Mouse (Mus musculus) gonadal fat pad, adult 2 months (tissue): ENCODE results near the gene Pde4a. TPM values are rescaled to one million over a fixed set of nuclear protein-coding genes. Genes with fewer than 3 reads are reported as not detected.

ENCODE experiments used
- DNase-seq: peaks from one replicate; pipeline ENCODE4 v3.0.0-alpha.2; 2012; ENCODE audit warnings: low read depth
- polyA plus RNA-seq: library from polyadenylated mRNA; depleted of rRNA; stranded (reverse); fragments of >200 nt; gene quantifications from 2 replicates; pipeline ENCODE4 v1.2.3, GENCODE M21; 2012; rRNA removed

Gene Pde4a
- 16.6 and 24.5 TPM in 2 replicates for polyA plus RNA-seq

DNA sequence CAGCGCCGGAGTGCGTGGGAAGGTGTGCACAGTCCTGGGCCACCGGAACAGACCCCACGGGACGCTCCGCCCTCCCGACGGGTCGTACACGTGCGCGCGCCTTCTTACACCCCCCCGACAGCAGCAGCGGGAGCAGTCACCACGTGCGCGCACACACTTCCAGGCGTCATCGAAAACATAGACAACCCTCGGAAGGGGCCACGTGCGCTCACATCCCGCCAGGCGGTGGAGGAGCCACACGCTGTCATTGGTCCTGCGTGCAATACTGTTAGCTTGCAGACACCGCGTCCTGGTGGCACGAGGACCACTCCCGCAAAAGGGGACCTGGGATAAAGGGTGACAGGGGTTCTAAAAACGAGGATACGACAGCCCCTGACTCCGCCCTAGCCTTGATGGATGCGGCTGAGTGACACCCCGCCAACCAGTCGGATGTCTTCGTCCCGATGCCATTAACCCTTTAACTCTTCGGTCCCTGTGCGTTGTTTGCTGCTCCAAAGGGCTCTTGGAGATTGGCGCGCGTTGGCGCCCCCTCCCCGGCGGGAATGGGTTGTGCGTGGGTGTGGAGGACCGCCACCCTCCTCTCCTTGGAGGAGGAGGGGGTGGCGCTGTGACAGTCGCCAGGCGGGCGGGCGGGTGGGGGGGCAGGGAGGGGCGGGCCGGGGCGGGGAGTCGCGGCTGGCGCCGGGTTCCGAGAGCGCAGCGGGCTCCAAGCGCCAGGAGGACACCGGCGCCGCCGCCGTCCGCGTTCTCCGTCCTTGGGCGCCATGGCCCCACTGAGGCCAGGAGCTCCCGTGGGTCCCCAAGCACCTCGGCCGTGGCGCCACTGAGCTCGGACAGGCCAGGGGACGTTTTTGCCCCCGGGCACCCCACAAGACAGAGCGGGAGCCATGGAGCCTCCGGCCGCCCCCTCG, at the start of gene Pde4a:
Gene Pde4a (plus strand): TSS at position 674 of the 911 bp plus-strand sequence.
- no peak for DNase-seq

DNA sequence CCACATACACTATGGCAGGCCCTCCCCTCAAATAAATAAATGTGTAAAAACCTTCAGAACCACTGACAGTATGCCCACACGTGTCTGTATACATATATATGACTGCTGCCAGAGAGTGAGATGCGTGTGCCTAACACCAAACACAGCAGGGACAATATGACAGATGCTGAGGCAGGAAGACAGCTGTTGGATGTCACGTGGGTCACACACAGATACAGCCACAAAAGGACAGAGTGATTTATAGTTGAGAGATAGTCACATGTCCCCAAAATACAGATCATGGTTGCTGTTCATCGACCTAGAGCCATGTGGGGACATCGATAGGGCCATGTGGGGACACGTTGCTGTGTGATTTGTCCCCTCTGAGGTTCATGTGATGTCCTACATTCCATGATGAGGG, 48.4 kb upstream of the Pde4a start:
- no peak for DNase-seq

GRCm38 (mm10) chr9:21121483-21121882, 44.0 kb upstream of the Pde4a start:
- DNase-seq = no peak

DNA sequence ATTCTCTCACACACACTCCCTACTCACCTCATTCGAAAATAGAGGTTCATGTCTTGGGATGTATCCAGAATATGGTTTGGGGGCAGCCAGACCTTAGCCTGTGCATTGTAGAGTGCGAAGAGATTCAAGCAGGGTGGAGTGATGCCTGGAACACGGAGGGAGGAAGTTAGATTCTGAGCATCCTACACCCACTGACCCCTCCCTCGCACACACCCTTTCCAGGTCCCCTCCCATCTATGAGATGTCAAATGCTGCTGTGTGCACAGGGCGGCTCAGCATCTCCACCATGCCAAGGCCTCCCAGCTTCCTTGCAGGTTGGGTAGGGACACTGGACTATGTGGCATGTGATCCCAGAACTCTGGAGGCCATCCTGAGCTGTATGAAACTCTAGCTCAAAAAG, 40.7 kb upstream of the Pde4a start:
- DNase-seq = no peak

DNA sequence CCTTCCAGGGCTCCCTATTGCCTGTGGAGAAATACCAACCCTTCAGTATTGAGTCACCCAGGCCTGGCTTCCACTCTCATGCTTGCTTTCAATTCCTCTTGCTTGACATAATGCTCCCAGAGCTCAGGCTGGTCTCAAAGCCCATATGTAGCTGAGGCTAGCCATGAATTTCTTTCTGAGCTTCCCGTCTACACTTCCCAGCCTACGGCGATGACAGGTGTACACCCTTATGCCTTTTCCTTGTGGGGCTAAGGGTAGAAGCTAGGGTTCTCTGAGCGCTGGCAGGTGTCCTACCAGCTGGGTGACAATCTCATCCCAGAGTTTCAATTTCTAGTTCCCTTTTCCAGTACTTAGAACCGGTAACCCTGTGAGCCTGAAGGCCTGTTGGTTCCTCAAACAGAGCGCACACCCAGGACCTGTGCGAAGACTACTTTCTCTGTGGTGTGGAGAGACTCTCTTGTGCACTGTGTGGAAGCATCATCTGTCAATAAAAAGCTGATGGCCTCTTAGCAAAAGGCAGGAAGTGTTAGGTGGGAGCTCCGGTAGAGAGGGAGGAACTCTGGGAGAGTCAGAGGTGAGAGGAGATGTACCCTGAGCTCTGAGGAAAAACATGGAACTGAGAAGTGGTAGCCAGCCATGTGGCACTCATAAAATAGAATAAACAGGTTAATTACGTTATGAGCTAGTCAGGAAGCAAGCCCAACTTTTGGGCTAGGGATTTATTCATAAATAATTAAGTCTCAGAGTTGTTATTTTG, 39.8 kb upstream of the Pde4a start:
- no peak for DNase-seq

DNA sequence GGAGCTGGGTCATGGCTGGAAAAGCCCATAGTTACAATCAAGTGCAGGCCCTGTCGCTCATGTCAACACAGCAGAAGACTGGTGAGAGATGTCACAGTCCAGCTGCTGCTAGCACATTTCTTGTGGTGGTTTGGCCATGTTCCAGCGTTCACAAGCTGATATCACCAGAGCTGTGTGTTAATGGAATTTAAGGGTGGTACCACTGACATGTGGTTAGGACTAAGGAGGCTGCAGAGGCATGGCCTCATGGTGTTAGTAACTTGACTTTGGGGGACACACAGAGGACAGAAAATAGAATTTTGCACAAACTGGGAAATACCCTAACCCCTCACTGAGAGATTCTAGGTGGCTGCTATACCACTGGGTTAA, 39.3 kb upstream of the Pde4a start:
- DNase-seq = no peak

GRCm38 (mm10) chr9:21131059-21131956, 34.2 kb upstream of the Pde4a start, which contains the start of gene Tyk2:
Tyk2 (minus strand) TSS chr9:21131243.
- DNase-seq = peak; percentile 93

DNA sequence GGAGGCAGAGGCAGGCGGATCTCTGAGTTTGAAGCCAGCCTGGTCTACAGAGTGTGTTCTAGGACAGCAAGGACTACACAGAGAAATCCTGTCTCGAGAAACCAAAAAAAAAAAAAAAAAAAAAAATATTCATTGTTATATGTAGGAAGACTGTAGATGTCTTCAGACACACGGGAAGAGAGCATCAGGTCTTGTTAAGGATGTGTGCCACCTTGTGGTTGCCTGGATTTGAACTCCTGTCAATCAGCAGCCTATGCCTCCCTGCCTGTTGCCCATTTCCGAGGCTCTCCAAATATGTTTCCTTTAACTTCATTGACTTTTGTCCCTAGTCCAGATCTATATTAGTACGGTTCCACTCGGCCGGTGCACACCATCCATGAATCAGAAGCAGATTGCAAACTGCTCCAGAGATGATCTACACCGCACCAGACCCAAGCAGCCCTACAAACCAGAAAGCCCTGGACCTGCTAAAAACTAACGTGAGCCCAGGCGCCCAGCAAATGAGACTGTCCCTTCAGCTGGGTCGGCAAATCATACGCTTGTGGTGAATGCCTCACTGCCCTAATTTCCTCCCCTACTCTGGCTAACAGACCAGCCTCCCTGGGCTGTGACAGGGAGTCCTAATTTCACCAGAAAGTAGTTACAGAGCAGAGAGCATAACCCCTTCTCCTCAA, 33.3 kb upstream of the Pde4a start:
- no peak for DNase-seq

GRCm38 (mm10) chr9:21133064-21133707, 32.3 kb upstream of the Pde4a start:
- no peak for DNase-seq

- DNase-seq = no peak
Observed at GRCm38 (mm10) chr9:21134595-21135328, 30.8 kb upstream of the Pde4a start.

- DNase-seq = no peak
Observed at GRCm38 (mm10) chr9:21135329-21135890, 30.1 kb upstream of the Pde4a start.

DNA sequence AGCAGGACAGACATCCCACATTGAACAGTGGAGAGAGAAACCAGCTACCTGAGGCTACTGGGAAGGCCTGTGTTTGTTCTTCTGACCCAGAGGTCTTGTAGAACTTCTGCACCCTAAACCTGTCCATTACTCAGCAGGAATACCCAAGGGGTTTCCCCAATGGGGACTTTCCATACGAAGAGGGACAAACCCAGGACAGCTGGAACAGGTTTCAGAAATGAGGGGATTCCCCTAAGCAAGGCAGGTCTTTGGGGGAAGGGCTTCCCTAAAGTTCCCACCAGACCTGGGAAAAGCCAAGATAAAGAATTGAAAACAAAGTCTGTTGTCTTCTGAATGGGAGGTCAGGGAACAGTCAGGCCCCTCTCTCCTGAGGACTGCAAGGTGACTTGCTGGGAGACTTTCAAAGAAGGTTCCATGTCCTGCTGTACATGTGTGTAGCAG, 29.6 kb upstream of the Pde4a start:
- no peak for DNase-seq

GRCm38 (mm10) chr9:21136401-21136800, 29.1 kb upstream of the Pde4a start:
- no peak for DNase-seq

GRCm38 (mm10) chr9:21137229-21137628, 28.3 kb upstream of the Pde4a start:
- no peak for DNase-seq

DNA sequence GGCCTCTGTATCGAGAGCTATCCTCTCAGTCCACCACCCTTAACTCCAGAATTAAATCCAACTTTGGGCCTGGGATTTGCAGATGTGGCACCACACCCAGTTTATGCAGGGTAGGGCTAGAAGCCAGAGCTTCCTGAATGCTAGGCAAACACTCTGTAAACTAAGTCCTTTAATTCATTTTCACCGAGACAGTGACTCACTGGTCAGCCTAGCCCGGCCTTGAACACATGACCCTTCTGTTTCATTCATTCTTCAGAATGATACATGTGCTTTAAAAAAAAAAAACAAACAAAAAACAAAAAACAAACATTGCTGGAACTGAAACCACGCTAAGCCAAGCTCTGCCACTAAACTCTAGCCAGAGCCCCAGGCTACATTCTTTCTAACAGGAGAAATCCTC, 27.1 kb upstream of the Pde4a start:
- no peak for DNase-seq

DNA sequence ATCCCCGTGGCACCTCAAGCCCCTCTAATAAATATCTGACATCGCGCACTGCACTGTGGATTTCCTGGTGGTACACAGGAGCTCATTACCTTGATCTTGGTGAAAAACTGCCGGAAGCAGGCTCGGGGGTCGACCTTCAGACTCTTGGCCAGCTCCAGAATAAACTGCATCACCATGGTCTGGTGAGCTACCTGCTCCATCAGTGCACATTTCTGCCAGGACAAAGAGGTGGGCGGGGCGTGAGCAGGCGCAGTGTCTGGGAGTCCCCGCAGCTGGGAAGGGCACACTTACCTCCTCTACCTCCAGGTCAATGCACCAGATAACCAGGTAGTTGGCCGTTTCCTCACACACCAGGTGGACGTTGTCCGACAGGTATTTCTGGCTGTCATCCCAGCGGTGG, 23.6 kb upstream of the Pde4a start:
- no peak for DNase-seq

- DNase-seq = no peak
Observed at GRCm38 (mm10) chr9:21144361-21144760, 21.2 kb upstream of the Pde4a start.

DNA sequence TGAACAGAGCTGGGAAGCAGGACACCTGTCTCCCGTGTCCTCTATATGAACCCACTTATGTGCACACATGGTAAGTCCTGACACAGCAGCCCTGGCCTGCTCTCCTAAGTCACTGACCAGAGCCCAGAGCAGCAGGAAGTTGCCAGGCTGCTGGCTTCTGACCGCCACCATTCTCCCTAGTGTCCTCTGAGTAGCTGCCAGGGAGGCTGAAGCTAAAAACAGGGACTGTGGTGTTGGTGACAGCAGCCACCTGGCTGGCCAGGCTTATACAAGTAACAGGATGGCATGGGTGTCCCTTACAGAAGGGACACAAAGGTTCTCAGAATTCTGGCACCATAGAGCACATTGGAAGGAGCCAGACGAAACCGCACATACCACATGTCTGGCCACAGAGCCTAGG, 20.1 kb upstream of the Pde4a start:
- no peak for DNase-seq

GRCm38 (mm10) chr9:21146722-21147121, 18.8 kb upstream of the Pde4a start:
- no peak for DNase-seq

DNA sequence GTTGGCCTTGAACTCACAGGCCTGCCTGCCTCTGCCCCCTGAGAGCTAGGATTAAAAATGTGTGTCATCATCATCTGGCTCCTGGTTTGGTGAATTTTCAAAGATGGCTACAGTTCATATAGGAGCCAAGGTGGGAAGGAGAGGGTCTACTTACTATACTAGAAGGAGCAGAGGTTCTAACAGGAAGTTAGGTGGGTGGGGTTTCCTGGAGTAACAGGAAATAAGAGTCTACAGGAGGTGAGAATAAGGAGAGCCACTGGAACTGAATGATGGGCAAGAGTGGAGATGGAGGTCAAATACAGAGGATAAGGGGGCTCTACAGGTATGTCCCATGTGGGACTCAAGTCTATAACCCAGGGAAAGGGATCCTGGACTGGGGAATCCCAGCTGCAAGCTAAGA, 17.1 kb upstream of the Pde4a start:
- no peak for DNase-seq
